Mouse (Mus musculus): ENCODE results near the gene Srsf2. TPM values are rescaled to one million over a fixed set of nuclear protein-coding genes. Genes with fewer than 3 reads are reported as not detected.
"Not testable (repeated sequence)": the region's sequence is repeated elsewhere in the genome, so short reads cannot be mapped to it uniquely, and the experiment has no call there.

Gene Srsf2
- polyA plus RNA-seq, 1 experiment from 2014 or later, result 853 TPM

DNA sequence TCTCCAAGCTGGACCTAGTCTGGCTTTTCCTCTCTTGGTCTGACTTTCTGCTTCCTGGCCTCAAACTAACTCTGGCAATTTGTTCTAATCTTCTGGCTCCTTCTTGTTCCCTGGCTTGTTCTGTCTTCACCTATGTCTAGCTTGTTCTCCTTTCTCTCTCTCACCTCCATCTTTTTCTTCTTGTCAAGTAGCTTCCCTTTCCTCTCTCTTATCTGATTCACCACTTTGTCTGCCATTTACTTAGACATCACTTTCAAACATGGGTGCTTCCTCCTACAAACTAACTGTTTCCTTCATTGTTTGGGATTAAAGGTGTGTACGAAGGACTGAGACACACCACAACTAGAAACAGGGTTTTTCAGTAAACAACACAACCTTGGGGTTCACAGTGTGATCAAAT is 17.9 kb downstream of the Srsf2 start:
- DNase-seq (ENCODE audit: low spot score), result no peak

DNA sequence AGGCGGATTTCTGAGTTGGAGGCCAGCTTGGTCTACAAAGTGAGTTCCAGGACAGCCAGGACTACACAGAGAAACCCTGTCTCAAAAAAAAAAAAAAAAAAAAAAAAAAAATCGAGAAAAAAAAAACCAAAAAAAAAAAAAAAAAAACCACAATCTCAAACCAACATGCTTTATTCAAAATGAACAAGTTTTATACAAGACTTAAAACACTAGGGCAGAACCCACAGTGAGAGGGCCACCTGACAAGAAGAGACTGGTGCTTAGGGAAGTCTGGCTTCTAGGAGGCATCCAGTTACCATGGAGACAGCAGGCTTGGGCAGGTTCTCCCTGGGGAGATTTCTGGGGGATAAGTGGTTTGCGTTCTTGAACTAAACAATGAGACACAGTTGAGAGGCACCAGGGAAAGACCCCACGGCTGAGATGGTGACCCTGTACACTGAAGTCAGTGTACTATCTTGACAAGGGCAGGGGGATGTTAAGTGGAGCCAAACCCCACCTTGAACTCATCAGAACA is 20.7 kb downstream of the Srsf2 start:
- DNase-seq (ENCODE audit: low spot score), result peak; percentile 49

DNA sequence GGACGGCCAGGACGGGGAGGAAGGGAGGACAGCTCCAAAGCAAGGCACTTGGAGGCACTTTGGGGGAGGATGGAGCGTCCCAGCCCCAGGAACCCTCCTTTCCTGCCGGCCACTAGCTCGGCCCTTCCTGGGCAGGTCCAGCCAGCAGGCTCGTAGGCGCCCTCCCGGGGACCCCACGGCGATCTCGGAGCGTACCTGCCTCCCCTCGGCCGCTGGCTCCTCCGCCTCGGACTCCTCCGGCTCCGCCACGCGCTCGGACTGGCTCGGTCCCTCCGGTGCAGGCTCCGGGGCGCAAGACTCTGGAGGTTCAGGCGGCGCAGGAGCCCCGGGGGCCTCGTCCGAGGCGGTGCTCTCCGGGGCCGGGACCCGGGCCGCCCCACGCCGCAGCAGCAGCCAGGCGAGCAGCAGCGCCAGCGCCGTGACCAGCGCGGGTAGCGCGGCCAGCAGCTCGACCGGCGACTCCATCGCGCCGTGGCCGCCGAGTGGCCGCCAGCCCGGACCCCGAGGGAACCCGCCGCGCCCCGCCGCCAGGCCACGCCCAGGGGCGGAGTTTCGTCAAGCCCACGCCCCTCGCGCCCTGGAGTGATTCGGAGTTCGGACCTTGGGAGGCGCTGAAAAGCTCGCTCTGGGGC is 25.2 kb downstream of the Srsf2 start, which contains the start of gene Mxra7:
Mxra7 (minus strand) TSS at position 513 of the 632 bp plus-strand sequence.
- DNase-seq (ENCODE audit: low spot score), result peak; percentile 27

DNA sequence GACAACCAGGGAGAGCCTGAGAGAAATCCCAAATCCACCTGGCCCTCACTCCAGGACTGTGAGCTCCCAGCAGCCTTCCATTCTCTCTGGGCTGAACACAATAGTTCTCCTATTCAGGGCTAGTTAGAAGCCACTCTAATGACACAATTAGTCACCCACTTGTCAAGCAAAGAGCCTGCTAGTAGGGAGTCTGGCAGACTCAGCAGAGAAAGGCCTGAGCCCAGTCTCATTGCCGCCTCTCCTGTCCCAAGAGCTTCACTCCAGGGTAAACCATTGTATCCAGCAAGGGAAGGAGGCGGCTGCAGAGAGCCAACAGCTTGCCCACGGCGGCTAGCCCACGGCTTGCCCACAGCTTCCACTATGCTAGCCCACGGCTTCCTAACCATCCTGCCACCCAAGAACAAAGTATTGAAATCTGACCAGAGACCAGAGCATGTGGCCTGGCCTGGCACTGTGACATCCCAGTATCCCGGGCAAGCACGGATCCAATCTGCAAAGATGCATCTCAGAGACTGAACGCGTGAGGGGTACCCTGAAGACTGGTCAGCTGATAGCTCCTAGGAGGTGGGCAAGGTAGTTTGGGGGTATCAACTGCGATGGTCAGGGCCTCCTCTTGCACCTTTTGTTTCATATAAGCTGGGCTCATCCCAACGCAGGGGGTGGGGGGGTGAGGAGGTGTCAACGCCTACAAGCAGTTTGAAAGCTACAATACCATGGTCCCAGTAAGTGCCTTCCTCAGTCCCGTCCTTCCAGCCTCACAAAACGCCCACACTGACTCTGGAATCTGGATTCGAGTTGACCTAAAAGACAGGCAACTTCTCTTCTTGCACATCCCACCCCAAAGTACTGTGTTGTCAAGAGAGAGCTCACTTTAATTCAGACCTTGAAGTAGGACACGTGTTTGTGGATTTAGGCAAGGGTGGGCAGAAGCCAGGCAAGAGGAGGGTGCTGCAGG is 26.1 kb downstream of the Srsf2 start:
- DNase-seq (ENCODE audit: low spot score), result no peak

DNA sequence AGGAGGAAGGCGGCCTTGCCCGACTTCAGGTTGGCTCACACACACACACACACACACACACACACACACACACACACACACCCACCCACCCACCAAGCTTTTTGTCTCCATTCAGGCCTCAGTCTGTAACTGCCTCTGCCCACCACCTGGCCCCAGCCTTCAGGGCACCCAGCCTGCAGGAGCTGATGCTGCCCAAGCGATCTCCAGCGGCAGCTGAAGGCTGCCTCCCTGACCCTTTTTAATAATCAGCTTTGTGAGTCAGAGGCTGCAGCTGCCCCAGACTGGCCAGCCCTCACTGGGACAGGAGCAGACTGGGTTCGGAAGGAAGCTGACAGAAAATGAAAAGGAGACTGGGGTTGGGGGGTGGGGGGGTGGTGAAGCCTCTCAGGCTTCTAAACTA is 27.7 kb downstream of the Srsf2 start:
- DNase-seq (ENCODE audit: low spot score), result no peak

DNA sequence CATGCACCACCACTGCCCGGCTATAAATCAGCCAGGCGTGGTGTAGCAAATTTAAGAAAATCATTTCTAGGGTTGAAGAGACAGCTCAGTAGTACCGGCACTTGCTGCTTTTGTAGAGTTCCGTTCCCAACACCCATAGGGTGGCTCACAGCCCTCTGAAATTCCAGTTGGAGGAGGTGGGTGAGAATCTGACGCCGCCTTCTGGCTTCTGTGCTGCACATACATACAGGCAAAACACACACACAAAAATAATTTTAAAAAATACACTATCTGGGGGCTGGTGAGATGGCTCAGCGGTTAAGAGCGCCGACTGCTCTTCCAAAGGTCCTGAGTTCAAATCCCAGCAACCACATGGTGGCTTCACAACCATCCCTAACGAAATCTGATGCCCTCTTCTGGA is 29.0 kb downstream of the Srsf2 start:
- DNase-seq (ENCODE audit: low spot score), result not testable (repeated sequence)

DNA sequence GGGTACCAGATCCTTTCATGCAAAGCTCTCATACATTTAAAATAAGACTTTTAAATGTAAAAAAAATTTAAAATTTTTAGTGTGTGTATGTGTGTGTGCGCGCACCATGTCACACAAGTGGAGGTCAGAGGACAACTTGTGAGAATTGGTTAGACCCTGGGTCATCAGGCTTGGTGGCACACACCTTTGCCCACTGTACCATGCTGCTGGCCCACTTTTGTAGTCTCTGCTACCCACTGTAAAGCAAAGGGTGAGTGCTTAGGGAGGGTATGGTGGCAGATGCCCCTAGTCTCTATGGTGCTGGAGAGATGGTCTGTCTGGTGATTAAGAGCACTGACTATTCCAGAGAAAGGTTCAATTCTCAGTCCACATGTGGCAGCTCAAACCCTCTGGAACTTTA is 29.6 kb downstream of the Srsf2 start:
- DNase-seq (ENCODE audit: low spot score), result no peak

DNA sequence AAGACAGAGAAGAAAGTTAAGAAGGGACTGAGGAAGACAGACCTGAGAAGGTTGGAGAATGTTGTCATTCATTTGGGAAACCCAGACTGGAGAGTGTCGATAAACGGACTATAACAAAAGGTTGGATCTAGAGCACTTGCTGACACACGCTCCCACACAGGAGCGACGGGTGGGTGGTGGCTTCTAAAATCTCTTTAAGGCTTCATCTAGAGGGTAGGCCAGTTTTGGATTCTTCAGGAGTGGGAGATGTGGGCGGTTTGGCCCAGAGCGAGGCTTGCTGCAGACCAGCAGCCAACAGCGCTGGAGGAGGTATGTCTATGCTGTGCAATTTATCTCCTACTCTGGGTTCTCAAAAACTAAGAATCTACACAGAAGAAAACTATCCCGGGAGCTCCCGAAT is 30.3 kb downstream of the Srsf2 start:
- DNase-seq (ENCODE audit: low spot score), result no peak

DNA sequence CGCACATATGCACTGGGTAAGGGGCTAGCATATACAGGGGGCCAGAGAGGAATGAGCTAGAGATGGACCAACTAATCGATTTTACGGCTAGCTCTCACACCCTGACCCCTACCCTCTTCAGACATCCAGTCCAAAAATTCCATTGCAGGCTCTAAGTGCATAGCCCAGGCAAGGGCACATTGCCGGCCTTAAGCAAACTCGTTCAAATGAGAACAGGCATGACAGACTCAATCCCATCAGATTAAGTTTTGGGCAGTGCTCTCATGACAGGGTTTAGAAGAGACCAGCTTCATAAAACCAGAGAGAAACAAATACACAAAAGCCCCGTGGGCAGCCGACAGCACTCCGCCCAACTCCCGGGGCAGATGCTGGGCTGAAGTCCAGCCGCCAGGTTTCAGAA is 30.7 kb downstream of the Srsf2 start:
- DNase-seq (ENCODE audit: low spot score), result no peak

DNA sequence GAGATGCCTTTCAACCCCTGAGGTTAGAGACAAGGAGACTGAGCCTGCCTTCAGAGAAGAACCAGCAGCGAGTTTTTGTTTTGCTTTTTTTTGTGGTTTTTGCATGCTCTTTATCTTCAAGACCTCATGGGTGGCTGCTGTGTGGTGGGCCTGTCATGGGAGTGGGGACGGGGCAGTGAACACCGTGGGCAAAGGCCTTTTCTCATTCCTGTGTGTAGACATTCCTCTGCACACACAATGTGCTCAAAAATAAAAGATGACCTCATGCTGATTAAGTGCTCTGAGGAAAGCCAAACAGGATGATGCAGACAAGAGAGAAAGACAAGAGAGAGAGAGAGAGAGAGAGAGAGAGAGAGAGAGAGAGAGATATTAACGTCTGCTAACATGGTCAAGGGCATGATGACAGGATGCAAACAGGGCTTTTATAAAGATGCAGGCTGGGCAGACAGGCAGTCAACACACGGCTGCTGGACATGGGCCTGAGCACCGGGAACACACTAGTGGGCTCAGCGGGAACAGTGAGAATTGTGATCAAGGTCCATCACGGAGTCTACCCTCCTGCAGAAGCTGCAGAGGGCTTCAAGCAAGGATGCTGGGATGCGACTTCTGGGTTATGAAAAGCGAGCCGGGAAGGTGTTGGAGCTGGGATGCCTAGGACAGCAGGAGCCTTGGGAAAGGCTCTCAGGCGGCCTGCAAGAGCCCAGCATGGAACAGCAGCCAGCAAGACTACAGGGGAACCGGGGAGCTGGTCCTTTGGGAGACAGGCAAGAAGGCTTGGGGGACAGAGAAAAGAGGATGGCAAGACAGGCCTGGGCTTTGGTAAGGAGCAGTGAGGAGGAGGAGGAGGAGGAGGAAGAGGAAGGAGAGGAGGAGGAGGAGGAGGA is 31.6 kb downstream of the Srsf2 start:
- DNase-seq (ENCODE audit: low spot score), result no peak

DNA sequence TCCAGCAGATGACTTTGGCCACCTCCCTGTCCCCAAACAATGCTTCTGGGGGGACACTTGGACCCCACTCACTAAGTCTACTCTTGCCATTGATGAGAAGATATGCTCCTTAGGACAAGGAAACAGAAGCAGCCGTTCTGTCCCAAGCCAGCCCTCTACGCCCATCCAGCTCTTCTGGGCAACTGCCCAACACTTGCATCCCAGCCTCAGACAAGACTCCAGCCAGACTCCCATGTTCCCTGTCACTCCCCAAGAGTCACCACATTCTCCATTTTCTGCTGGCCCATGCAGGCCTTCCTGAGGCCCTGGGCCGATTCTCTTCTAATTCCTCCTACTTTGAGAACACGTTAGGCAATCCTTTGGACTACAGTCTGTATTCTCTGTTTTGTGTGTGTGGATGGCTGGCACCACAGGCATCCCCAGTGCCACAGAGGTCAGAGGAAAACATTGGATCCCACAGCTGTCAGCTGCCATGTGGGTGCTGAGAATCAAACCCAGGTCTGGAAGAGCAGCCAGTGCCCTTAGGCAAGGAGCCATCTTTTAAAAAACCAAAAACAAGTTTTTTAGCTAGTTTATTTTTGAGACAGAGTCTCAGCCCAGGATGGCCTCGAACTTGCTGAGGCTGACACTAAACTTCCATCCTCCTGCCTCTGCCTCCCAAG is 32.8 kb downstream of the Srsf2 start:
- no peak for DNase-seq (ENCODE audit: low spot score)

DNA sequence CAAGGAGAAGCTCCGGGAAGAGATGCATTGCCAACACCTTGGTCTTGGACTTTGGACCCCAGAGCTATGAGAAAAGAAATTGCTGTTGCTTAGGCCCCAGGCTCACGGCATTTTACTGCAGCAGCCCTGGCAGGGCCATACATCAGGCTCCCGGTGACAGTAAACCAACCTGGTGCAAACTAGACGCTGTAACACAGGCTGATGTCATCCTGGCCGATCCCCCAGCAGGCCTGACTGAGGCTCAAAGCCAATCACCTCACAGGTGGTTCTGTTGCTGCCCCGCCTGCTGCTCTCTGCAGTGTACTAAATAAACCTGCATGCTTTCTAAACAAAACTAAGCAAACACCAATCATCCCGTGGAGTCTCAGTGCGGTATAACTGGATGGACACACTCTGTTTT is 34.2 kb downstream of the Srsf2 start:
- DNase-seq (ENCODE audit: low spot score), result no peak

DNA sequence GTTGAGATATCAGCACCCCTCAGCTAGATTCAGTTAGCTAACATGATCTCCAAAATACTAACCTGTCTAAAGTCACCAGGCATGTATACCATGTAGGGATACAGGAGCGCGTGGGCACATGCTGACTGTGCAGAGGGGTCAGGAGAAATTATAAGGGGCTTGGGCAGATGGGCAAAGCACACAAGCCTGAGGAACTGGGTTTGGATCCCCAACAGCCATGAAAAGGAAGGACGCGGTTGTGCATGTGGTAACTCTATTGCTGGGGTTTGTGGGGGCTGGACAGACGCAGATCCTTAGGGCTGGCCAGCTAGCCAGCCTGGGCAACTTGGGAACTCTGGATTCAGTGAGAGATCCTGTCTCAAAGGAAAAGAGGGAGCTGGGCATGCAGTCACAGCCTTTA is 35.3 kb downstream of the Srsf2 start:
- no peak for DNase-seq (ENCODE audit: low spot score)

DNA sequence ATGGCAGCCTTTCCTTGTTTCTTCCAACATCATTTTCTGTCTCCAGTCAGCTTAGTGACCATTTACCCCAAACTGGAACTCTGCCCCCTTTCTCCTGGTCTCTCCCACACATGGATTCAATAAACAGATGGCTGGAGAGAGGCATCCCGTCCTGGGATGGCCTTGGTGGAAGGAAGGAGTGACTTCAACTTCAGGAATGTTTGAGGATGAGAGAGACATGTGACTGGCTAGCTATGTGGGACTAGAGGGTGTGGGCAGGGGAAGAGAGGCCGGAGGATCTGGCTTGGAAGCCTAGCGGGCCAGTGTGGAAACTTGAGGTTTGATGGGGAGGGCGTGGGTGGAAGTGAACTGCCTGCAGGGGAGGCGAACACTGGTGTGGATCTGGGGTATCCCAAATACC is 36.1 kb downstream of the Srsf2 start:
- no peak for DNase-seq (ENCODE audit: low spot score)

DNA sequence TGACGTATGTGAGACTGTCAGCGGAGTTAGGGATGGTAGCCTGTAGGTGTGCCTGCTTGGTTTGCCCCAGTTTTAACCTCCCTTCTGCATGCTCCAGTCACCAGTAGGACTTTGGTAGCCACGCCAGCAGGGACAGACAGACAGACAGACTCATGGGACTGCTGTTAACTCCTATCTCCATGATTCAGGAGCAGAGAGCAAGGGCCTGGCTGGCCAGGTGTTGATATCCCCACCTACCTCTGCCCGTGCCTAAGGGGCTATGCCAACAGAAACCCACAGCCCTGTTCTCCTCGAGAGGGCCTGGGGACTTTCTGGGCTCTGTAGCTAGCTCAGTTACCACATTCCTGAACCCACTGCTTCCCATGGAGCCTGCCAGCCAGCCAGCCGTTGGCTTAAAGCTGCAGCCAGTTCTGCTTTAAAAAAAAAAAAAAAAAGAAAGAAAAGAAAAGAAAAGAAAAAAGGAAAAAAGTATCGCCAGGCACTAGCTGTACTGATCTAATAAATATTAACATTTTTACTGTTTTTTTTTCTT is 37.9 kb downstream of the Srsf2 start:
- no peak for DNase-seq (ENCODE audit: low spot score)

DNA sequence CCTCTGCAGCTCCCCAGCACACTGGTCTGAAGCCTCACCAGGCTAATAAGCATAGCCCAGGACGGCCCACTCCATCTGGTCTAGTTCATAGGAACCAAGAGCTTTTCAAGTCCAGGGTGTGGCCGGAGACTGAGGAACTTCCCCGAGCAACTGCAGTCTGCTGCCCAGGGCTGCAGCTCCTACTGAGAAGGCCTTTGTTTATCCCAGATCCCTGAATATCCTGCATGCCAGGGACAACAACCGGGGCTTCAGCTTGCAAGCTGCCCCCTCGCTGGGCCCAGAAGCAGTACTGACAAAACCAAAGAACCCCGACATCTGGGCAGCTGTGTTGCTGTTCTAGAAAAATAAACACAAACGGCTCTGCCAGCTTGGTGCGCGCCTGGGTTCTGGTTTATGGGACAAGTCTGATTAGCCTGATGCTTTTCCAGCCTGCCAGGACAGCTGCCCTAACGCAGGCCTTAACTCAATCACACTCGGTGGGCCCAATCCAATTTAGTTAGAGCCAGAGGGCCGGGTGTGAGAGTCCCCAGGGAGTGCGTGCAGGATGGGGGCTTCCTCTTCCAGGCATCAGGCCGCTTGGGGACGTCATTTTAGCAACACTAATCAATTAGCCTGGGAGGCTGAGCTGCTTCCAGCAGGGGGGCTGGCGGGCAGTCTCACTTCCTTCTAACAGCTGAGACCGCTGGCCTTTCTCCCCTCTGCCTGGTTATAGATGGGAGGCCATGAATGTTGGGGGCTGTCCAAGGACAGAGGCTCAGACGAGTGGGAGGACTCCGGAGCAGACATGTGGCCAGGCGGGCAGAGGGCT is 38.6 kb downstream of the Srsf2 start:
- DNase-seq (ENCODE audit: low spot score), result no peak

DNA sequence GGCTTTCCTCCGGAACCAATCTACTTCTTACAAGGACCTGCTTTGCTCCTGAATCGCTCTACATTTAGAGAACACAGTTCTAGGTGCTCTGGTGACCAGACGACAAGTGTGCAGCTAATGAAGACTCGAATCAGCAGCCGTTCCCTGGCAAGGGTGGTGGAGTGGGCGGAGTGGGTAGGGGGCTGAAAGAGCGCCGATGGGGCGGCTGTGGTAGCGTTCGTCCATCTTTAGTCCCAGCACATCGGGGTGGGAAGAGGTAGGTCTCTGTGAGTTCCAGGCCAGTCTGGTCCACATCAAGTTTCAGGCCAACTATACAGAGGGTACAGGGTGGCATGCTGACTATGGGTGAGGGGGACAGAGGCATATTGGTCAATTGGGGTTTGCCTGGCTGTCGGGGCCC is 39.3 kb downstream of the Srsf2 start:
- DNase-seq (ENCODE audit: low spot score), result no peak

DNA sequence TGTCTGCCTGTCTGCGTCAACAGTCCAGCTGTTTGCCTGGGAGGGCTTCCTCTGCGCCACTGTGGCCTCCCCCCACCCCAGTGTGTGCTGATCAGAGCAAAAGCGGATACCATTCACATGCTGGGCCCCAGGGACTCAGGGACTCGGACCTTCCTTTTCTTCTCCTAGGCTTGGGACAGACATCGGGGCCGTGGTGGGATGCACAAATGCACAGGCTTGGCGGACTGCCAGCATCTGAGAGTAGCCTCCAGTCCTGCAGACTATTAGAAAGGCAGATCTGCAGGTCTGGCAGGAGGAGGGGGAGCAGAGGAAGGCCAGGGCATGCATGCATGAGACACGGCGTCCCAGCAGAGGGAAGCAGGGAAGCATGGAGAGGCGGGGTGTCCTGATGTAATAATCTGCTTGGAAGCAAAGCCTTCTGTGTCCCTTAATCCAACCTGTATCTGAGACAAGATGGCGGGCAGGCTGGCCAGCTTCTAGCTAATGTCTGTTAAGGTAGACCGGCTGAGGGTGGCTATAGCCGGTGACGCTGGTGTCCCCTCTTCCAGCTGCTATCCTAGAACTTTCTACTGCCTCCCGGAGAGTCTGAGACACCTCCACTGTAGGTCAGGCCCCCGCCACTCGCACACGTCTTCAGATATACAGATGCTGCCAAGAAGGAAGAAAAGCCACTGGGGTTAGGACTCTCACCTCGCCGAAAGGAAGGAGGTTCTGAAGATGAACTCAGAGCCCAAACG is 39.9 kb downstream of the Srsf2 start:
- no peak for DNase-seq (ENCODE audit: low spot score)
